Mouse (Mus musculus) R1 (cell line): ENCODE measurements at regions not wholly inside any gene's neighbourhood (a gene's known extent, or its start where the extent isn't known, plus 50 kb on each side); places are given as distances from the start of the nearest gene placed in this dataset.
A peak's percentile ranks its signal among the peaks of the same experiment; 100 is the strongest.

Experiments used
- DNase-seq: peaks from one replicate; pipeline ENCODE4 v3.0.0-alpha.2; 2018; ENCODE audit warnings: low read depth, low spot score

- DNase-seq: peak; percentile 13
Observed at GRCm38 (mm10) chr1:26909926-26910665, 222.8 kb upstream of the 4931408C20Rik start.

DNA sequence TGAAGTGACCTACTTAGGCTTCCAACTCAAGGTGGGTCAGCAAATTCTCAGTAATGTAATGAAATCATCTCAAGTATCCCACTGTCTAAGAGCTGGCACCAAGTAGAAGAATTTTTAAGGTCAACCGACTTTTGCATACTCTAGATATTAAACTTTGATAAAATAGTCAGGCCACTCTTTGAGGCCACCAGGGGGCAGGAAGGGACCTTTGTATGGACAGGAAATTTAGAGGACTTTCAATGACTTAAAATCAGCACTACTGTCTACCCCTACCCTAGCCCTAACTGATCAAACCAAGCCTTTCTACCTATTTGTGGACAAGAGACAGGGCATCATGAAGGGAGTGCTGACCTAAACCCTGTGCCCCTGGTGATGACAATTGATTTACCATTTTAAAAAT lies 215.0 kb upstream of the 4931408C20Rik start:
- no peak for DNase-seq

- DNase-seq: no peak
Observed at GRCm38 (mm10) chr1:26857433-26857832, 170.2 kb upstream of the 4931408C20Rik start.

- no peak for DNase-seq
Observed at GRCm38 (mm10) chr1:26853802-26854201, 166.5 kb upstream of the 4931408C20Rik start.

DNA sequence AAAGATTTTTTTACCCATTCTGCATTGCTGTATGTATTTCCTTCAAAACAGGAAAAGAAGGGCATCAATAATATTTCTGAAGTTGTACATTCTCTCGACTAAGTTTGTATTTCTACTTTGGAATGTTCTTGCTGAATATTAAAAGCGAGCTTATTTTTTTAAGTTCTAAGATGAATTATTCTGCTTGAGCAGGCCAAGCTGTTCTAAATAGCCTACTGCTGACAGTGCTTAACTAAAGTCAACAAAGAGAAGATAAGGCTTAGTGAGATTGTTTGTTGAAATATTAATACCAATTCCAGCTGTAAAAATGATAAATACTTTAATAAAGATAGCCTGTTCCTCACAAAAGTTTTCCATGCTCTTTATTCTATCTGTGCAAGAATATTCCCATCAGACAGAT lies 122.0 kb upstream of the 4931408C20Rik start:
- DNase-seq: no peak

- no peak for DNase-seq
Observed at GRCm38 (mm10) chr1:26765076-26765475, 77.8 kb upstream of the 4931408C20Rik start.
